Mouse (Mus musculus): ENCODE measurements around the gene Wasl. TPM values are rescaled to one million over a fixed set of nuclear protein-coding genes. Genes with fewer than 3 reads are reported as not detected.
A peak's percentile ranks its signal among the peaks of the same experiment; 100 is the strongest.

Gene Wasl
- polyA plus RNA-seq, 1 experiment: 10.8 TPM

GRCm38 (mm10) chr6:24609531-24609930 lies 55.3 kb downstream of the Wasl start:
- H3K36me3 ChIP-seq (ENCODE audit: control insufficient read depth, insufficient read depth): peaks cover 19% of the 10 kb centered on the region
- no peaks in the 10 kb centered on the region for H3K27me3 ChIP-seq (ENCODE audit: control insufficient read depth, insufficient read depth, insufficient read length)
- H3K79me2 ChIP-seq (ENCODE audit: control insufficient read depth, insufficient read depth): no peaks in the 10 kb centered on the region
- H3K4me3 ChIP-seq: no peak overlapping the region
- no peak overlapping the region for H3ac ChIP-seq (ENCODE audit: control insufficient read depth, insufficient read length)
- TF ChIP-seq USF1 (IDR thresholded peaks at IDR 0.05; ENCODE audit: low read depth) (no peak), SRF (IDR thresholded peaks at IDR 0.05; ENCODE audit: control insufficient read depth, insufficient read length, low read depth) (no peak), TCF3 (IDR thresholded peaks at IDR 0.05; ENCODE audit: insufficient read length, low read depth) (no peak), MAX (IDR thresholded peaks at IDR 0.05; ENCODE audit: low read depth) (no peak), MYOD1 (IDR thresholded peaks at IDR 0.05; ENCODE audit: control insufficient read depth in 1 of 3, insufficient read length in 2 of 3, low read depth in 2 of 3) (no peak)
- H3K4me2 ChIP-seq (ENCODE audit: low read depth): no peak overlapping the region

GRCm38 (mm10) chr6:24608682-24609081 lies 56.1 kb downstream of the Wasl start:
- H3K4me3 ChIP-seq: no peak overlapping the region
- no peak overlapping the region for H3K4me2 ChIP-seq (ENCODE audit: low read depth)
- H3ac ChIP-seq (ENCODE audit: control insufficient read depth, insufficient read length): no peak overlapping the region
- H3K36me3 ChIP-seq (ENCODE audit: control insufficient read depth, insufficient read depth): peaks cover 15% of the 10 kb centered on the region
- no peak for TF ChIP-seq TCF3 (IDR thresholded peaks at IDR 0.05; ENCODE audit: insufficient read length, low read depth)
- H3K79me2 ChIP-seq (ENCODE audit: control insufficient read depth, insufficient read depth): no peaks in the 10 kb centered on the region
- H3K27me3 ChIP-seq (ENCODE audit: control insufficient read depth, insufficient read depth, insufficient read length): no peaks in the 10 kb centered on the region

GRCm38 (mm10) chr6:24608129-24608528 lies 56.7 kb downstream of the Wasl start:
- no peak overlapping the region for H3K4me2 ChIP-seq (ENCODE audit: low read depth)
- no peak overlapping the region for H3ac ChIP-seq (ENCODE audit: control insufficient read depth, insufficient read length)
- no peak overlapping the region for H3K4me3 ChIP-seq
- H3K27me3 ChIP-seq (ENCODE audit: control insufficient read depth, insufficient read depth, insufficient read length): no peaks in the 10 kb centered on the region
- TF ChIP-seq TCF3 (IDR thresholded peaks at IDR 0.05; ENCODE audit: insufficient read length, low read depth) (no peak), POLR2AphosphoS2 (IDR thresholded peaks at IDR 0.05; ENCODE audit: insufficient read length, low read depth) (peak; percentile 31)
- H3K36me3 ChIP-seq (ENCODE audit: control insufficient read depth, insufficient read depth): peaks cover 10% of the 10 kb centered on the region
- H3K79me2 ChIP-seq (ENCODE audit: control insufficient read depth, insufficient read depth): no peaks in the 10 kb centered on the region

GRCm38 (mm10) chr6:24607531-24607930 lies 57.3 kb downstream of the Wasl start:
- TF ChIP-seq TCF3 (IDR thresholded peaks at IDR 0.05; ENCODE audit: insufficient read length, low read depth) (no peak), POLR2AphosphoS2 (IDR thresholded peaks at IDR 0.05; ENCODE audit: insufficient read length, low read depth) (no peak), USF1 (IDR thresholded peaks at IDR 0.05; ENCODE audit: low read depth) (no peak), CEBPB (IDR thresholded peaks at IDR 0.05; ENCODE audit: insufficient read depth, poor library complexity, severe bottlenecking) (no peak), E2F4 (IDR thresholded peaks at IDR 0.05; ENCODE audit: insufficient read depth) (no peak), POLR2A (IDR thresholded peaks at IDR 0.05; ENCODE audit: insufficient read length, low read depth) (no peak), SRF (IDR thresholded peaks at IDR 0.05; ENCODE audit: control insufficient read depth, insufficient read length, low read depth) (no peak), TCF12 (IDR thresholded peaks at IDR 0.05; ENCODE audit: insufficient read depth, poor library complexity, severe bottlenecking) (no peak), MAX (IDR thresholded peaks at IDR 0.05; ENCODE audit: low read depth) (no peak), MYOD1 (IDR thresholded peaks at IDR 0.05; ENCODE audit: control insufficient read depth in 1 of 3, insufficient read length in 2 of 3, low read depth in 2 of 3) (no peak)
- H3K27me3 ChIP-seq (ENCODE audit: control insufficient read depth, insufficient read depth, insufficient read length): no peaks in the 10 kb centered on the region
- H3K36me3 ChIP-seq (ENCODE audit: control insufficient read depth, insufficient read depth): peaks cover 7% of the 10 kb centered on the region
- H3K79me2 ChIP-seq (ENCODE audit: control insufficient read depth, insufficient read depth): no peaks in the 10 kb centered on the region
- no peak overlapping the region for H3ac ChIP-seq (ENCODE audit: control insufficient read depth, insufficient read length)
- no peak overlapping the region for H3K4me3 ChIP-seq
- no peak overlapping the region for H3K4me2 ChIP-seq (ENCODE audit: low read depth)

GRCm38 (mm10) chr6:24606512-24606911 lies 58.3 kb downstream of the Wasl start:
- Histone ChIP-seq H3K4me2 (ENCODE audit: low read depth) (no peak overlapping the region), H3K36me3 (ENCODE audit: control insufficient read depth, insufficient read depth) (peaks cover 7% of the 10 kb centered on the region), H3ac (ENCODE audit: control insufficient read depth, insufficient read length) (no peak overlapping the region), H3K79me2 (ENCODE audit: control insufficient read depth, insufficient read depth) (no peaks in the 10 kb centered on the region), H3K4me3 (no peak overlapping the region), H3K27me3 (ENCODE audit: control insufficient read depth, insufficient read depth, insufficient read length) (no peaks in the 10 kb centered on the region)
- no peak for TF ChIP-seq MYOD1 (IDR thresholded peaks at IDR 0.05; ENCODE audit: control insufficient read depth in 1 of 3, insufficient read length in 2 of 3, low read depth in 2 of 3)
- no peak for TF ChIP-seq E2F4 (IDR thresholded peaks at IDR 0.05; ENCODE audit: insufficient read depth)
- no peak for TF ChIP-seq TCF3 (IDR thresholded peaks at IDR 0.05; ENCODE audit: insufficient read length, low read depth)
- no peak for TF ChIP-seq TCF12 (IDR thresholded peaks at IDR 0.05; ENCODE audit: insufficient read depth, poor library complexity, severe bottlenecking)
- no peak for TF ChIP-seq CEBPB (IDR thresholded peaks at IDR 0.05; ENCODE audit: insufficient read depth, poor library complexity, severe bottlenecking)
- TF ChIP-seq MAX (IDR thresholded peaks at IDR 0.05; ENCODE audit: low read depth): no peak

- Histone ChIP-seq H3K36me3 (ENCODE audit: control insufficient read depth, insufficient read depth) (peaks cover 7% of the 10 kb centered on the region), H3K4me2 (ENCODE audit: low read depth) (no peak overlapping the region), H3K4me3 (no peak overlapping the region), H3ac (ENCODE audit: control insufficient read depth, insufficient read length) (no peak overlapping the region), H3K27me3 (ENCODE audit: control insufficient read depth, insufficient read depth, insufficient read length) (no peaks in the 10 kb centered on the region), H3K79me2 (ENCODE audit: control insufficient read depth, insufficient read depth) (peaks cover 4% of the 10 kb centered on the region)
- TF ChIP-seq SRF (IDR thresholded peaks at IDR 0.05; ENCODE audit: control insufficient read depth, insufficient read length, low read depth): no peak
- TF ChIP-seq MYOG (IDR thresholded peaks at IDR 0.05; ENCODE audit: control insufficient read depth in 1 of 3, insufficient read depth in 1 of 3, insufficient read length in 2 of 3, low read depth in 2 of 3): no peak
- TF ChIP-seq MYOD1 (IDR thresholded peaks at IDR 0.05; ENCODE audit: control insufficient read depth in 1 of 3, insufficient read length in 2 of 3, low read depth in 2 of 3): no peak
- no peak for TF ChIP-seq POLR2A (IDR thresholded peaks at IDR 0.05; ENCODE audit: insufficient read length, low read depth)
- TF ChIP-seq TCF12 (IDR thresholded peaks at IDR 0.05; ENCODE audit: insufficient read depth, poor library complexity, severe bottlenecking): no peak
Observed at GRCm38 (mm10) chr6:24605631-24606030, 59.2 kb downstream of the Wasl start.
